Mouse (Mus musculus): ENCODE measurements around the gene Rnf141.

- no peak for TF ChIP-seq GATA1 (IDR thresholded peaks at IDR 0.05; ENCODE audit: low read length)
- no peak for TF ChIP-seq TAL1 (IDR thresholded peaks at IDR 0.05; ENCODE audit: low read length)
These were observed 93.4 kb downstream of the Rnf141 start for GRCm38 (mm10) chr7:110750834-110751233.

All from erythroblast, embryonic 14.5 days (primary cell).